Mouse (Mus musculus): ENCODE measurements around the gene Sbno1.

DNA sequence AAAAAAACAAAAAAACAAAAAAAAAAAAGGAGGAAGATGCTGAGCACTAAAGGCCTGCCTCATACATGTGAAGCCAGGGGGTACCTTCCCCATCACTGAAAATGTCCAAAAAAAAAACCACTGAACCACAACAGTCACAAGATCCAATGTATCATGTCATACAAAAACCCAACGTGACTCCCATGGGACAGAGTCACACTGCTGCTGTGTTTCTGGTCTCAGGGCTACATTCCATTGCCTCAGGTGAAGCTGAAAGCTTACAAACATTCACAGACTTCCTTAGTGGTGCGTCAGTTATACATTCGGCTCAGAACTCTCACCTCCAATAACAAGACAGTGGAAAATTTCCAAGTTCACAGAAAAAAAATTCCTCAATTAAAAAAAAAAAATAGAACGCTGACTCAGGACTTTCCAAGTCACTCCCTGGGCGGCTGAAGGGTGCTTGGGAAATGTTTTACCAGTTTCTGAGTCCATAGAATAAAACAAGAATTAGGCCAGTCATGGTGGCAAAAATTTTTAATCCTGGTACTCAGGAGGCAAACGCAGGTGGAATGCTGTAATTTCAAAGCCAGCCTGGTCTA is 44.9 kb upstream of the Sbno1 start:
- no peak for TF ChIP-seq POLR2AphosphoS2 (IDR thresholded peaks at IDR 0.05; ENCODE audit: insufficient read length, low read depth)
- no peak for TF ChIP-seq TCF12 (IDR thresholded peaks at IDR 0.05; ENCODE audit: insufficient read depth, poor library complexity, severe bottlenecking)
- TF ChIP-seq REST (IDR thresholded peaks at IDR 0.05; ENCODE audit: insufficient read depth, insufficient read length): no peak
- no peak for TF ChIP-seq POLR2A (IDR thresholded peaks at IDR 0.05; ENCODE audit: insufficient read length, low read depth)
- no peak for TF ChIP-seq MYOG (IDR thresholded peaks at IDR 0.05; ENCODE audit: control insufficient read depth in 1 of 3, insufficient read depth in 1 of 3, insufficient read length in 2 of 3, low read depth in 2 of 3)
- TF ChIP-seq E2F4 (IDR thresholded peaks at IDR 0.05; ENCODE audit: insufficient read depth): no peak
- no peak for TF ChIP-seq USF1 (IDR thresholded peaks at IDR 0.05; ENCODE audit: low read depth)
- TF ChIP-seq CEBPB (IDR thresholded peaks at IDR 0.05; ENCODE audit: insufficient read depth, poor library complexity, severe bottlenecking): no peak
- TF ChIP-seq MAX (IDR thresholded peaks at IDR 0.05; ENCODE audit: low read depth): no peak
